Mouse (Mus musculus) lung, postnatal 10 days (tissue): ENCODE results near the gene Lmx1a.
A peak's percentile ranks its signal among the peaks of the same experiment; 100 is the strongest.

Source experiments
- DNase-seq: peaks from one replicate; pipeline ENCODE4 v3.0.0; 2021

Lmx1a gene

DNA sequence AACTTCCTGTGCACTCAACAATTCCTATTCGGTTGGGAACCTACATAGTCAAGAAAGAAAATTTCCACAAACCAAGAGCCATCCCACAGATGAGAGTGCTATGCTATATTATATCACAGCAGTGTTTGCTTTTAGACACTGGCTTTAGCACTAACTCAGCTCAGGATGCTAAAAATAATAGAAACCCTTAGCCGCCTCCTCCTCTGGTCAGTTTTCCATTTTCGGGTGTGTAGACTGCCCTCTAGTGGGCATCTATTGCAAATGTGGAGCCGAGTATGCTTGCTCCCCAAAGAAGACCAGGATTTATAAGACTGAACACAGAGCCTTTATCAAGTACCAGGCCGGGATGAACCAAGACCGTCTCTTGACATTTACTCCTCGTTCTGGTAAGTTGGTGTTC is 207.2 kb downstream of the Lmx1a start:
- peak; percentile 50 for DNase-seq
